Mouse (Mus musculus) kidney, embryonic 16.5 days (tissue): ENCODE results near the gene Calcrl. TPM values are rescaled to one million over a fixed set of nuclear protein-coding genes. Genes with fewer than 3 reads are reported as not detected.

ENCODE experiments used
- ATAC-seq: fragments of 200-750 bp; cut with Nextera tagmentation; 2 replicates; pipeline ENCODE4 v1.8.0; 2017; ENCODE audit warnings: moderate TSS enrichment; ENCODE audit not compliant: low FRiP score, low TSS enrichment
- H3K27ac ChIP-seq: fragments of 300-500 bp; sonication (generic); 2 replicates; pipeline ENCODE4 v1.5.1; 2014; ENCODE audit warnings: low read length
- H3K27me3 ChIP-seq: fragments of 300-500 bp; sonication (generic); 2 replicates; pipeline ENCODE4 v1.6.1; 2014; ENCODE audit warnings: low read length, control low read depth, mixed read lengths; ENCODE audit not compliant: insufficient read depth
- H3K36me3 ChIP-seq: fragments of 300-500 bp; sonication (generic); 2 replicates; pipeline ENCODE4 v1.6.1; 2014; ENCODE audit warnings: low read length, control low read depth, mixed read lengths; ENCODE audit not compliant: insufficient read depth
- H3K4me1 ChIP-seq: fragments of 300-500 bp; sonication (generic); 2 replicates; pipeline ENCODE4 v1.6.1; 2014; ENCODE audit warnings: low read length, control low read depth, mixed read lengths; ENCODE audit not compliant: insufficient read depth
- H3K4me2 ChIP-seq: fragments of 300-500 bp; sonication (generic); replicated peaks from 2 replicates; pipeline ENCODE4 v1.6.1; 2014; ENCODE audit warnings: low read depth, low read length
- H3K4me3 ChIP-seq: fragments of 300-500 bp; sonication (generic); 2 replicates; pipeline ENCODE4 v1.5.1; 2014; ENCODE audit warnings: mild to moderate bottlenecking, low read length
- H3K9ac ChIP-seq: fragments of 300-500 bp; sonication (generic); replicated peaks from 2 replicates; pipeline ENCODE4 v1.6.1; 2014; ENCODE audit warnings: low read length
- H3K9me3 ChIP-seq: fragments of 300-500 bp; sonication (generic); 2 replicates; pipeline ENCODE4 v1.6.1; 2016; ENCODE audit warnings: low read length, control low read depth
- whole genome bisulfite sequencing: fragments of 180-500 bp; shearing (Covaris S2); extraction: QIAGEN DNeasy Blood & Tissue Kit; methylation state at CpG from one replicate; pipeline ENCODE4 v1.1.7; 2014; 5-methylcytosine and 5-hydroxymethylcytosine counted together
- polyA plus RNA-seq: library from polyadenylated mRNA; unstranded; fragments of >200 nt; fragmentation: Nextera tagmentation; extraction: Ambion mirVana; gene quantifications from 2 replicates; pipeline ENCODE4 v1.2.1, GENCODE M21; 2015

Calcrl gene
- polyA plus RNA-seq, 1 experiment from 2014 or later = 64.7 TPM

- peak; percentile 78; the same call in 1 of the 2 replicates for ATAC-seq
- Histone ChIP-seq H3K9ac (no peak overlapping the region), H3K4me3 (no peak overlapping the region), H3K4me2 (no peak overlapping the region; the same call in 1 of the 2 replicates), H3K36me3 (no peaks in the 10 kb centered on the region), H3K9me3 (no peaks in the 10 kb centered on the region), H3K27ac (no peak overlapping the region), H3K27me3 (no peaks in the 10 kb centered on the region), H3K4me1 (no peaks in the 10 kb centered on the region)
- WGBS = 55% methylated on average over 10 of the region's 10 CpGs
These were observed 29.5 kb upstream of the Calcrl start for GRCm38 (mm10) chr2:84454551-84455235.

DNA sequence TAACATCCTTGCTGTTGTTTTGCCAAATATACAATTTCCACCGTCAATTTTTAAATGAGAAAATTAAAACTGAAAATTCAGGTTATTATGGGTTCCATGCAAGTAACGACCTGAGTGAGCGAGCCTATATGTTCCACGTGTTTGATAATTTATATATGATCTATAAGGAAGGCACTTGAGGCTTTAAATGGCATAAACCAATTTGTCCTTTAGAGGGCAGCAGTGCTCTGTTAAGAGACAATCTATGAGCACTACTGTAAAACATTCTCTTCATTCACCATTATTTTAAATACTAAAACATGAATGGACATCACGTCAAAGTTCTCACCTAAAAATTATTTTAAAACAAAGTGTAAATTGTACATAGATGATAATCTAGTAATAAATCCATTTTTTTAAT is 28.8 kb upstream of the Calcrl start:
- Histone ChIP-seq H3K4me1 (no peaks in the 10 kb centered on the region), H3K9me3 (no peaks in the 10 kb centered on the region), H3K4me2 (no peak overlapping the region), H3K27me3 (no peaks in the 10 kb centered on the region), H3K27ac (no peak overlapping the region), H3K4me3 (no peak overlapping the region), H3K36me3 (no peaks in the 10 kb centered on the region), H3K9ac (no peak overlapping the region)
- ATAC-seq = no peak
- 10% methylated on average over 5 of the region's 5 CpGs for WGBS

- Histone ChIP-seq H3K9ac (no peak overlapping the region), H3K9me3 (no peaks in the 10 kb centered on the region), H3K4me1 (no peaks in the 10 kb centered on the region), H3K27ac (no peak overlapping the region), H3K4me3 (no peak overlapping the region), H3K27me3 (no peaks in the 10 kb centered on the region), H3K4me2 (no peak overlapping the region), H3K36me3 (no peaks in the 10 kb centered on the region)
- no peak for ATAC-seq
- WGBS = 88% methylated on average over 1 of the region's 1 CpGs
These were observed 20.3 kb upstream of the Calcrl start for GRCm38 (mm10) chr2:84445499-84445898.

DNA sequence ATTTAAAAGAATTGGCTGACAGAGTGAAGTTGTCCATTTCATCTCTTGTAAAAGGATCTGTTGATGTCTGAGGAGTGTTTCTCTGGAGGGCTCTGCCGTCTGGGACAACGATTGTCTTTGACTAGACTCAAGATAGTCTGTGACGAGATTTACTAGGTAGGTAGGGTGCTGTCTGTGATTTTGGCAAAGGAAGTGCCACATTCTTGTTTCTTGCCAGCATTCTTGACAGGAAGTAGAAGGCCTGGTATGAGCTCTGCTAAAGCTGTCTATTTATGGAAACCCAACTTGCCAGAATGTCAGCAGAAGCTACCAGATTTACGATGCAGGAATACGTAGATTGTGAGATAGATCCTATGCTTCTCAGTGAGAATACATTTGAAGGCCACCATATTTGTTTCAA is 16.7 kb upstream of the Calcrl start:
- WGBS = 80% methylated on average over 5 of the region's 5 CpGs
- Histone ChIP-seq H3K4me3 (no peak overlapping the region), H3K4me2 (no peak overlapping the region), H3K9me3 (no peaks in the 10 kb centered on the region), H3K27ac (no peak overlapping the region), H3K4me1 (no peaks in the 10 kb centered on the region), H3K27me3 (no peaks in the 10 kb centered on the region), H3K9ac (no peak overlapping the region), H3K36me3 (no peaks in the 10 kb centered on the region)
- ATAC-seq = no peak

GRCm38 (mm10) chr2:84429724-84430123 is 4.5 kb upstream of the Calcrl start:
- Histone ChIP-seq H3K4me2 (no peak overlapping the region), H3K4me1 (peaks cover 4% of the 10 kb centered on the region), H3K9me3 (no peaks in the 10 kb centered on the region), H3K27ac (no peak overlapping the region), H3K4me3 (no peak overlapping the region), H3K36me3 (no peaks in the 10 kb centered on the region), H3K9ac (no peak overlapping the region), H3K27me3 (no peaks in the 10 kb centered on the region)
- no peak for ATAC-seq
- 46% methylated on average over 11 of the region's 11 CpGs for WGBS

DNA sequence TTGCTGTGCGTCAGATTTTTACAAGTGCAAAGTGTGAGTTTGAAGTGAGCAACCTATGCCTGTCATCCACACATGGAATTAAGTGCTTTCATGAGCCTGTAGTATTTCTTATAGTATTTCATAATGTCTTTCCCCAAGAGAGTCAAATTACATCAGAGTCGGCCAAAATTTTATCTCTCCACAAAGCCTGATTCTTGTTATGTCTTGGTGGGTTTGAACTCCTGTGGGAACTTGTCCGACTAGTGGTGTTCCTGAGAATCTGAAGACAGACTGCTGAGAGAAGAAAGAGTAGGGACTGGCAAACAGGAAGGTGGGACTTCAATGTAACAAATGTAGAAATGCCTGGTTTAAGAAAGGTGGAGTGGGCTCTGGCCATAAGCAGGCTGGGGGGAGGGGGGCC is 3.6 kb upstream of the Calcrl start:
- H3K27me3 ChIP-seq = no peaks in the 10 kb centered on the region
- no peaks in the 10 kb centered on the region for H3K9me3 ChIP-seq
- 43% methylated on average over 3 of the region's 3 CpGs for WGBS
- no peak for ATAC-seq
- H3K36me3 ChIP-seq = no peaks in the 10 kb centered on the region
- H3K27ac ChIP-seq = no peak overlapping the region
- H3K4me1 ChIP-seq = peaks cover 4% of the 10 kb centered on the region
- no peak overlapping the region for H3K4me3 ChIP-seq
- H3K4me2 ChIP-seq = no peak overlapping the region
- H3K9ac ChIP-seq = no peak overlapping the region

GRCm38 (mm10) chr2:84426531-84426930 is 1.3 kb upstream of the Calcrl start:
- Histone ChIP-seq H3K4me2 (peak overlapping the region; percentile 23), H3K9ac (no peak overlapping the region), H3K27ac (peak overlapping the region; percentile 50), H3K4me1 (peaks cover 4% of the 10 kb centered on the region), H3K4me3 (peak overlapping the region; percentile 10; the same call in 1 of the 2 replicates), H3K9me3 (no peaks in the 10 kb centered on the region), H3K27me3 (no peaks in the 10 kb centered on the region), H3K36me3 (no peaks in the 10 kb centered on the region)
- peak; percentile 36; the same call in 1 of the 2 replicates for ATAC-seq
- 43% methylated on average over 4 of the region's 4 CpGs for WGBS

- Histone ChIP-seq H3K4me3 (no peak overlapping the region), H3K36me3 (peaks cover 4% of the 10 kb centered on the region; the same call in 1 of the 2 replicates), H3K9me3 (no peaks in the 10 kb centered on the region), H3K4me1 (no peaks in the 10 kb centered on the region), H3K27ac (no peak overlapping the region), H3K4me2 (no peak overlapping the region), H3K9ac (no peak overlapping the region), H3K27me3 (no peaks in the 10 kb centered on the region)
- no peak for ATAC-seq
- WGBS = 83% methylated on average over 4 of the region's 4 CpGs
These were observed 8.7 kb downstream of the Calcrl start for GRCm38 (mm10) chr2:84416501-84416900.

DNA sequence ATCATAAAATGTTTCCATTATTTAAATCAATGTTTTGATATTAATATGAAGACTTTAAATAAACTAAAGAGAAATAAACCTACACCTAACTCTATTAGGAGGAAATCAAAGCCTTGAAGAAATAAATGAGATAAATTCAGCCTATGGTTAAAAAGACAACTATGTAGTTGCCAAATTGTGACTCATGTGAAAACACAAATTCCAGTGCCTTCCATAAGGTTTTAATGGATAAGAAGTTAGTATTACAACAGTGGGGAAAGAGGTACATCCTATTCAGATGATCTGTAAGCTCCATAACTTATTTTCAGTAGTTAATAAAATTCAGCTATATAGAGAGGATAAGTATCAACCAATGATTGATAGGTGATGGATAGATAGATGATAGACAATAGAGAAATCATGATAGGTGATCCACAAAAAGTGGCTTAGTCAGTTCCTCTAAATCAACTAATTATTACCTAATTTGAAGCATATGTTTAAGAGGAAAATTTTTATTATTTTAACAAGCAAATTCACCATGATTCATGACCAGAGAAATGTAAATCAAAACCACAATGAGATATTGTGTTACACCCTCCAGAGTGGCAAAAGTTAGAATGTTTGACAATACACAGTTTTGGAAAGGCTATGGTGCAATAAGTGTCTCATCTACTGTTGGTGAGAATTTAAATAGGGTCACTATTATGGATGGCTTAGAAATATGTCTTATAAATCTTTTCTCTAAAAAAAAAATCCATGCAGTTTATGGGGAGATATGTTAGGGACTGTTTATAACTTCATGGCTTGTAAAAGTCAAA is 15.2 kb downstream of the Calcrl start:
- Histone ChIP-seq H3K27me3 (no peaks in the 10 kb centered on the region), H3K4me3 (no peak overlapping the region), H3K9ac (no peak overlapping the region), H3K27ac (no peak overlapping the region), H3K36me3 (peaks cover 4% of the 10 kb centered on the region; the same call in 1 of the 2 replicates), H3K4me1 (no peaks in the 10 kb centered on the region), H3K9me3 (no peaks in the 10 kb centered on the region), H3K4me2 (no peak overlapping the region)
- no peak for ATAC-seq

DNA sequence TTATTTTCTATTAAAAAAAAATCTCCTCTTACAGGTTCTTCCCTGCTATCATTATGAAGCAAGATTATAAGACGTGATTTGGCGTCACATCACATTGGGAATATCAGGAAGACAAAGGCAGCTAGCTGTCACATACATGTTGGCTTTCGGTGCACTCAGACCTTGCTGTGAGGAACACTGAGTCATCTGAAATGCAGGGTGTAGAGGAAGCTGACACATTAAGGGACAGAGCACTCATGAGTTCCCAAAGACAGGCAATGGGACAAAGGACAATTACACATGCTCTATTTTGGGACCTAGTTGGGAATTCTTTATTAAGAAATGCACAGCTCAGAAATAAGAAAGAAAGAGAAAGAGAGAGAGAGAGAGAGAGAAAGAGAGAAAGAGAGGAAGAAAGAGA is 20.4 kb downstream of the Calcrl start:
- Histone ChIP-seq H3K4me3 (no peak overlapping the region), H3K4me1 (no peaks in the 10 kb centered on the region), H3K9me3 (no peaks in the 10 kb centered on the region), H3K36me3 (no peaks in the 10 kb centered on the region), H3K4me2 (no peak overlapping the region), H3K9ac (no peak overlapping the region), H3K27me3 (no peaks in the 10 kb centered on the region), H3K27ac (no peak overlapping the region)
- WGBS = 91% methylated on average over 3 of the region's 3 CpGs
- no peak for ATAC-seq
